Mouse (Mus musculus): Measurements from ENCODE around the gene Spaca7. TPM values are rescaled to one million over a fixed set of nuclear protein-coding genes. Genes with fewer than 3 reads are reported as not detected.

Spaca7 gene
- polyA plus RNA-seq, 1 experiment from 2014 or later: not detected

DNA sequence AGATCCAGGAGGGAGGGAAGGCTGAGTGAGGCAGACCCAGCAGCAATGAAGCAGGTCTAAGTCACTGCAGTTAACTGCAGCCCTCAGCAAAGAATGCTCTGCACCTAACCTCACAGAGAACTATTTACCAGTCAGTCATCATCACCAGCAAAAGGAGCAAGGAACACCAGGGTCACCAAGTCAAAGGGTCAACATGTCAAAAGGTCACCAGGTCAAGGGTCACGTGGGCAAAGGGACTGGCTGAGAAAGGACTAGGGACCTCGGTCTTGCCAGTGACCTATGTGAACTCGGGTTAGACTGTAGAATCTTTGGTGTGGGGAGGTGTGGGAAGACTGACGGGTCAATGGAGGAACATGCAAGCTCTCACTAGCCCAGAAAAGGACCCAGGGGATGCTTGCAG is 73.7 kb downstream of the Spaca7 start:
- no peak for ATAC-seq (ENCODE audit: insufficient read depth)
- no peaks in the 10 kb centered on the region for H3K9me3 ChIP-seq (replicated peaks)
- peaks cover 87% of the 10 kb centered on the region for H3K36me3 ChIP-seq (replicated peaks)
- WGBS (ENCODE audit: insufficient replicate concordance): 70% methylated on average over 4 of the region's 4 CpGs
- H3K4me3 ChIP-seq (replicated peaks): no peak overlapping the region
- no peaks in the 10 kb centered on the region for H3K27me3 ChIP-seq
- H3K9ac ChIP-seq: no peak overlapping the region
- H3K4me1 ChIP-seq (replicated peaks): peaks cover 26% of the 10 kb centered on the region
- H3K27ac ChIP-seq (replicated peaks): no peak overlapping the region
- H3K4me2 ChIP-seq: no peak overlapping the region

DNA sequence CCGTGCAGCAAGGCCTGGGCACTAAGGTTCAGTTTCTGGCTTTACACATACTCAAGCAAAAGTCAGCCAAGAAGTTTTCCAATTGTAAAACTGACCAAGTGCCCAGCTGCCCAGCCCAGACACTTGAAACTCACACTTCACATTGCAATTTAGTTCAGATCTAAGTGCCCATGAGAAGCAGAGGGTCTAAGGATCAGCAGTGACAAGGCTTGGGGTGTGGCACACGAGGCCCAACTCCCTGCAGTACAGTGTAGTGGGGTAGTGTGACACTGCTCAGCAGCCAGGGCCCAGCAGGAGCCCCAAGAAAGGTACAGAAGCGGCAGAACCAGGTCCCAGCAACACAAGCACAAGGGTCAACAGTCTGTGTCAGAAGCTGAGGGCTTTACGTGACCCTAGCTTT is 76.1 kb downstream of the Spaca7 start:
- Histone ChIP-seq H3K27me3 (no peaks in the 10 kb centered on the region), H3K4me1 (replicated peaks) (peaks cover 23% of the 10 kb centered on the region), H3K27ac (replicated peaks) (no peak overlapping the region), H3K36me3 (replicated peaks) (peaks cover 95% of the 10 kb centered on the region), H3K9ac (no peak overlapping the region), H3K4me3 (replicated peaks) (no peak overlapping the region), H3K4me2 (no peak overlapping the region), H3K9me3 (replicated peaks) (no peaks in the 10 kb centered on the region)
- 81% methylated on average over 4 of the region's 4 CpGs for WGBS (ENCODE audit: insufficient replicate concordance)
- ATAC-seq (ENCODE audit: insufficient read depth): no peak

Other genes starting within 250 kb of the Spaca7 start
- gene Sox1, start 177.7 kb upstream of the Spaca7 start, polyA plus RNA-seq (2015; fragmentation: Nextera tagmentation; extraction: Ambion mirVana): not detected in 2 replicates
- 22.4 and 24.0 TPM in 2 replicates for gene Tubgcp3, start 99.2 kb downstream of the Spaca7 start, polyA plus RNA-seq (2015; fragmentation: Nextera tagmentation; extraction: Ambion mirVana)
- 1.3 and 1.6 TPM in 2 replicates for gene Atp11a, start 184.0 kb downstream of the Spaca7 start, polyA plus RNA-seq (2015; fragmentation: Nextera tagmentation; extraction: Ambion mirVana)

Data from liver, embryonic 15.5 days (tissue).